Mouse (Mus musculus): ENCODE data around the gene Shmt1. TPM values are rescaled to one million over a fixed set of nuclear protein-coding genes. Genes with fewer than 3 reads are reported as not detected.
A peak's percentile ranks its signal among the peaks of the same experiment; 100 is the strongest.

Shmt1 gene
- polyA plus RNA-seq, 1 experiment from 2014 or later, result 44.4 TPM

- 29% methylated on average over 2 of the region's 2 CpGs for WGBS (ENCODE audit: insufficient replicate concordance)
- Histone ChIP-seq H3K4me2 (no peak overlapping the region), H3K4me3 (ENCODE audit: low read depth, low read length) (no peak overlapping the region), H3K27me3 (ENCODE audit: control insufficient read depth, insufficient read depth, low read length) (no peaks in the 10 kb centered on the region), H3K4me1 (ENCODE audit: control insufficient read depth, insufficient read depth, low read length) (peaks cover 6% of the 10 kb centered on the region; the same call in 1 of the 2 replicates), H3K9ac (ENCODE audit: low read depth, low read length) (no peak overlapping the region), H3K27ac (ENCODE audit: low read depth, low read length) (no peak overlapping the region), H3K36me3 (ENCODE audit: control insufficient read depth, insufficient read depth, low read length) (no peaks in the 10 kb centered on the region), H3K9me3 (replicated peaks; ENCODE audit: control insufficient read depth, low read length) (no peaks in the 10 kb centered on the region)
- no peak for ATAC-seq (replicated peaks; ENCODE audit: insufficient number of reproducible peaks, low FRiP score, low TSS enrichment)
These were observed 17.4 kb upstream of the Shmt1 start for GRCm38 (mm10) chr11:60828903-60829302.

- no peak for ATAC-seq (replicated peaks; ENCODE audit: insufficient number of reproducible peaks, low FRiP score, low TSS enrichment)
- H3K36me3 ChIP-seq (ENCODE audit: control insufficient read depth, insufficient read depth, low read length), result no peaks in the 10 kb centered on the region
- no peaks in the 10 kb centered on the region for H3K9me3 ChIP-seq (replicated peaks; ENCODE audit: control insufficient read depth, low read length)
- WGBS (ENCODE audit: insufficient replicate concordance), result 64% methylated on average over 4 of the region's 4 CpGs
- H3K4me1 ChIP-seq (ENCODE audit: control insufficient read depth, insufficient read depth, low read length), result peaks cover 6% of the 10 kb centered on the region; the same call in 1 of the 2 replicates
- H3K4me3 ChIP-seq (ENCODE audit: low read depth, low read length), result no peak overlapping the region
- H3K9ac ChIP-seq (ENCODE audit: low read depth, low read length), result no peak overlapping the region
- no peaks in the 10 kb centered on the region for H3K27me3 ChIP-seq (ENCODE audit: control insufficient read depth, insufficient read depth, low read length)
- H3K27ac ChIP-seq (ENCODE audit: low read depth, low read length), result no peak overlapping the region
- no peak overlapping the region for H3K4me2 ChIP-seq
These were observed 15.9 kb upstream of the Shmt1 start for GRCm38 (mm10) chr11:60827241-60827945.

GRCm38 (mm10) chr11:60826700-60827099 is 15.2 kb upstream of the Shmt1 start:
- no peaks in the 10 kb centered on the region for H3K36me3 ChIP-seq (ENCODE audit: control insufficient read depth, insufficient read depth, low read length)
- no peak for ATAC-seq (replicated peaks; ENCODE audit: insufficient number of reproducible peaks, low FRiP score, low TSS enrichment)
- no peak overlapping the region for H3K27ac ChIP-seq (ENCODE audit: low read depth, low read length)
- no peaks in the 10 kb centered on the region for H3K9me3 ChIP-seq (replicated peaks; ENCODE audit: control insufficient read depth, low read length)
- H3K4me2 ChIP-seq, result no peak overlapping the region
- H3K27me3 ChIP-seq (ENCODE audit: control insufficient read depth, insufficient read depth, low read length), result no peaks in the 10 kb centered on the region
- 48% methylated on average over 1 of the region's 1 CpGs for WGBS (ENCODE audit: insufficient replicate concordance)
- H3K9ac ChIP-seq (ENCODE audit: low read depth, low read length), result no peak overlapping the region
- H3K4me3 ChIP-seq (ENCODE audit: low read depth, low read length), result no peak overlapping the region
- peaks cover 6% of the 10 kb centered on the region; the same call in 1 of the 2 replicates for H3K4me1 ChIP-seq (ENCODE audit: control insufficient read depth, insufficient read depth, low read length)

- Histone ChIP-seq H3K4me3 (ENCODE audit: low read depth, low read length) (no peak overlapping the region), H3K27ac (ENCODE audit: low read depth, low read length) (no peak overlapping the region), H3K36me3 (ENCODE audit: control insufficient read depth, insufficient read depth, low read length) (no peaks in the 10 kb centered on the region), H3K27me3 (ENCODE audit: control insufficient read depth, insufficient read depth, low read length) (no peaks in the 10 kb centered on the region), H3K9ac (ENCODE audit: low read depth, low read length) (no peak overlapping the region), H3K4me2 (no peak overlapping the region), H3K9me3 (replicated peaks; ENCODE audit: control insufficient read depth, low read length) (no peaks in the 10 kb centered on the region), H3K4me1 (ENCODE audit: control insufficient read depth, insufficient read depth, low read length) (no peaks in the 10 kb centered on the region)
- WGBS (ENCODE audit: insufficient replicate concordance), result 83% methylated on average over 3 of the region's 3 CpGs
- ATAC-seq (replicated peaks; ENCODE audit: insufficient number of reproducible peaks, low FRiP score, low TSS enrichment), result no peak
These were observed 13.7 kb upstream of the Shmt1 start for GRCm38 (mm10) chr11:60825191-60825590.

GRCm38 (mm10) chr11:60823771-60824170 is 12.3 kb upstream of the Shmt1 start:
- ATAC-seq (replicated peaks; ENCODE audit: insufficient number of reproducible peaks, low FRiP score, low TSS enrichment), result no peak
- WGBS (ENCODE audit: insufficient replicate concordance), result 66% methylated on average over 2 of the region's 2 CpGs
- no peaks in the 10 kb centered on the region for H3K9me3 ChIP-seq (replicated peaks; ENCODE audit: control insufficient read depth, low read length)
- no peak overlapping the region for H3K27ac ChIP-seq (ENCODE audit: low read depth, low read length)
- H3K4me3 ChIP-seq (ENCODE audit: low read depth, low read length), result no peak overlapping the region
- no peak overlapping the region for H3K9ac ChIP-seq (ENCODE audit: low read depth, low read length)
- no peaks in the 10 kb centered on the region for H3K4me1 ChIP-seq (ENCODE audit: control insufficient read depth, insufficient read depth, low read length)
- H3K4me2 ChIP-seq, result no peak overlapping the region
- no peaks in the 10 kb centered on the region for H3K27me3 ChIP-seq (ENCODE audit: control insufficient read depth, insufficient read depth, low read length)
- no peaks in the 10 kb centered on the region for H3K36me3 ChIP-seq (ENCODE audit: control insufficient read depth, insufficient read depth, low read length)

- ATAC-seq (replicated peaks; ENCODE audit: insufficient number of reproducible peaks, low FRiP score, low TSS enrichment), result no peak
- Histone ChIP-seq H3K27me3 (ENCODE audit: control insufficient read depth, insufficient read depth, low read length) (no peaks in the 10 kb centered on the region), H3K9ac (ENCODE audit: low read depth, low read length) (no peak overlapping the region), H3K4me3 (ENCODE audit: low read depth, low read length) (no peak overlapping the region), H3K4me1 (ENCODE audit: control insufficient read depth, insufficient read depth, low read length) (no peaks in the 10 kb centered on the region), H3K9me3 (replicated peaks; ENCODE audit: control insufficient read depth, low read length) (no peaks in the 10 kb centered on the region), H3K27ac (ENCODE audit: low read depth, low read length) (no peak overlapping the region), H3K4me2 (no peak overlapping the region), H3K36me3 (ENCODE audit: control insufficient read depth, insufficient read depth, low read length) (no peaks in the 10 kb centered on the region)
- WGBS (ENCODE audit: insufficient replicate concordance), result 54% methylated on average over 5 of the region's 5 CpGs
These were observed 4.9 kb upstream of the Shmt1 start for GRCm38 (mm10) chr11:60816398-60816797.

- Histone ChIP-seq H3K27ac (ENCODE audit: low read depth, low read length) (no peak overlapping the region), H3K4me2 (peak overlapping the region; percentile 76), H3K36me3 (ENCODE audit: control insufficient read depth, insufficient read depth, low read length) (no peaks in the 10 kb centered on the region), H3K9ac (ENCODE audit: low read depth, low read length) (peak overlapping the region; percentile 65), H3K4me3 (ENCODE audit: low read depth, low read length) (peak overlapping the region; percentile 47), H3K27me3 (ENCODE audit: control insufficient read depth, insufficient read depth, low read length) (no peaks in the 10 kb centered on the region), H3K4me1 (ENCODE audit: control insufficient read depth, insufficient read depth, low read length) (peaks cover 23% of the 10 kb centered on the region), H3K9me3 (replicated peaks; ENCODE audit: control insufficient read depth, low read length) (no peaks in the 10 kb centered on the region)
- ATAC-seq (replicated peaks; ENCODE audit: insufficient number of reproducible peaks, low FRiP score, low TSS enrichment), result peak; percentile 99
- under 1% methylated on average over 29 of the region's 29 CpGs for WGBS (ENCODE audit: insufficient replicate concordance)
These were observed 461 bp downstream of the Shmt1 start for GRCm38 (mm10) chr11:60811054-60811460.

GRCm38 (mm10) chr11:60810046-60810965 is 1.2 kb downstream of the Shmt1 start:
- Histone ChIP-seq H3K4me2 (peak overlapping the region; percentile 76), H3K27ac (ENCODE audit: low read depth, low read length) (no peak overlapping the region), H3K4me3 (ENCODE audit: low read depth, low read length) (peak overlapping the region; percentile 47), H3K36me3 (ENCODE audit: control insufficient read depth, insufficient read depth, low read length) (no peaks in the 10 kb centered on the region), H3K9ac (ENCODE audit: low read depth, low read length) (peak overlapping the region; percentile 65), H3K27me3 (ENCODE audit: control insufficient read depth, insufficient read depth, low read length) (no peaks in the 10 kb centered on the region), H3K9me3 (replicated peaks; ENCODE audit: control insufficient read depth, low read length) (no peaks in the 10 kb centered on the region), H3K4me1 (ENCODE audit: control insufficient read depth, insufficient read depth, low read length) (peaks cover 23% of the 10 kb centered on the region)
- ATAC-seq (replicated peaks; ENCODE audit: insufficient number of reproducible peaks, low FRiP score, low TSS enrichment), result no peak
- WGBS (ENCODE audit: insufficient replicate concordance), result 16% methylated on average over 14 of the region's 14 CpGs
